Mouse (Mus musculus): ENCODE measurements around the gene Asic2.

The Asic2 gene

DNA sequence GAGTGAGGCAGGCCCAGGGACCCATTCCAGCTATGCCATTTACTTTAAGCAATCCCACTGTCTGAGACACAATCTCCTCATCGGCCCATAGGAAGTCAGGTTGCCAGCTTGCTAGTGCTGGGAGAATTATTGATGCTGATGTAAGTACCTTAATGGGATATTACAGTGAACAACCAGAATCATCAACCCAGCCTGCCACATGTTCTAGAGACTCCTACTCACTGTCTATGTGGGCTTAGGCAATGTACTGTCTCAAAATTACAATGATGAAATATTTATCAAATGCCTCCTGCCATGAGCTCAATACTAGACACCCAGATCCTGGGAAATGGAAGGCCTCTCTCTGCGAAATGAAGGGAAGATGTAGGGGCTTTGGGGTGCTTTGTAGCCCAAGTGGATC lies 876.1 kb downstream of the Asic2 start:
- no peak for DNase-seq (ENCODE audit: low spot score)

DNA sequence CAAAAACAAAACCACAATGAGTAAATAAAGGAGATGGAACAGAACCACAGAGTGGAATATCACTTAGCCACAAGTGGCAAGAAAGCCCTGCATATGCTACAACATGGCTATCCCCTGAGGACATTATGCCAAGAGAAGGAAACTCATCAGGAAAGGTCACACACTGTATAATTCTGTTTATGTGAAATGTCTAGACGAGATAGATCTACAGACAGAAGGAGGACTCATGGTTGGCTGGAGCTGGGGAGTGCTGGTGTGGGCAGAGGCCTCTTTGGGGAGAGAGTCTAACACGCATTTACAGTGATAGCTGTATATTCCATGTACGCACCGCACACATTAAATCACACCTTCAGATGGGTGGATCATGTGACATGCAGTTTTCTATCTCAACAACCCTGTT lies 884.4 kb downstream of the Asic2 start:
- no peak for DNase-seq (ENCODE audit: low spot score)

DNA sequence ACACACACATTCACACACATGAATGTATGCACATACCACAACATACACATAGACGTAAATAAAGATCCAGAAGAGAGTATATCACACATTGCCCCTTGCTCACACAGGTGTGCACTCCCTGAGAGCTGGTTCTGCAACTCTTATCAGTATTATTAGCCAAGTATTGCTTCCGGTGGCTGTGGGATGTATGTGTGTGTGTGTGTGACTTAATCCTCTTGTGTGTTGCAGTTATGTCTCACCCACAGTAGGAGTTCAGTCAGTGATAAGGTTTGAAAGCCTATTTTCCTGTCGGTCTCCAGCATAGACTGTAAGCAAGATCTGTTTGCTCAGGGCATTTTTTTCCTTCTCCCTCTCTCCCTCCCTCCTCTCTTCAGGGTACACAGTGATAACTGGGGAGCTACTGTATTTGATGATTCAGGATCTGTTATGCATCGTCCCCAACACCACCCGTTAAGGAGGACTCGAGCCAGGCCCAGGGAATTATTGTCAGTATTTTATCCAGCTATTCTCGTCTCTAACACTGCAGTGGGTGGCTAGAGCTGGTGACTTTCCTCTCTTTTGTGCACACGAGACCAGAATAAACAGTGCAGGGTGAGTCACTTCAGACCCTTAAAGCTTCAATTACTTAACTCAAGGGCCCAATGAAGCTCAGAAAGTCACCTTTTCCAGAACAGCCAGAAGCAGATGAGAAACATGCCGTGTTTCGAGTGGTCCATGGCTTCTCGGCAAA lies 888.0 kb downstream of the Asic2 start:
- peak; percentile 6 for DNase-seq (ENCODE audit: low spot score)

DNA sequence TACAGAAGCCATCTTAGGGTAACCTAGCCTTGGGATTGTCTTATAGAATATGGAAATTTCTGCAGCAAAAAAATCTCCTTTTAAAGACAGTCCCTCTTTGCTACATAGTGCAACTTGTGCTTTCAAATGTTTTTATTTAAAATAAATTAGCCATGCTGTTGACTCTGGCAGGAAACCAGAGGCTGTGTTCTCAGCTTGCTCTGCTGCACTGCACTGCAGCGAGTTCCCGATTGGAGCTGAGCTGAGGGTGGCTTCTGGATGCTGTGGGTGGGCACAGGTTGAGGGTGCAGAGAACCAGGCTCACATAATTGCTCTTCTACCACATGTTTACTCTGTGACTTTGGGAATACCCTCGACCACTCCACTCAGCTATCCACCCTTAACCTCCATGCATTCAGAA lies 889.0 kb downstream of the Asic2 start:
- no peak for DNase-seq (ENCODE audit: low spot score)

DNA sequence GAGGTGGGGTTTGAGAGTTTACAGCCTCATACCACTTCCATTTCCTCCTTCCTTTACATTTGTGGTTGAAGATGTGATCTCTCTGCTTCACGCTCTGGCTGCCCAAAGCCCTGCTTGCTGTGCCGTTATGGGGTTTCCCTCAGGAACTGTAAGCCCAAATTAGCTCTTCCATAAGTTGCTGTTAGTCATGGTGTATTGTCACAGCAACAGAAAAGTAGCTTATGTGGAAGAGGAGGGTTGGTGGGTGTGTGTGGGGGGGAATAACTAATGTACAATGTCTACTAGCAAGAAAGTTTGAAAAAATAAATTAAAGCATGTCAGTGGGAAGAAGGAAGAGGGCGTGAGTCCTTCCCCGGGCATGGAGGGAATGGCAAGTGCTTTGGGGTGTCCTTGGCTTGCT lies 896.4 kb downstream of the Asic2 start:
- no peak for DNase-seq (ENCODE audit: low spot score)

DNA sequence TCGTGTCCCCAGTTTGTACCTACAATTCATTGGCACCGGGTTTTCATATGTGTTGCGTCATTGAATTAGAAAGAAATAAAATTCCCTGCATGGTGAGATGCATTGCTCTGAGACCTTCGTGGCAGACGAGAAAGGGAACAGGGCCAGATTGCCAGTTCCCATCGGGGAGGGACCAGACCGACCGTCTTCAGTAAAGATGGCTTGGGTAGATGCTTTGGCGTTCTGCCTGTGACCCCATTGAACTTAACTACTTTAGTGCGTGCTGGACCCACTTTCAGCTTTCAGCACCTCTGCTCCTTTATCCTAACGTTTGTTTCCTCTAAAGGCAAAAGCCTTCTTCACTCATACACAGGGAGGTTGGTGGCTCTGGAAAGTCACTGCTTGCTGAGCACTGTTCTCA lies 902.9 kb downstream of the Asic2 start:
- no peak for DNase-seq (ENCODE audit: low spot score)

DNA sequence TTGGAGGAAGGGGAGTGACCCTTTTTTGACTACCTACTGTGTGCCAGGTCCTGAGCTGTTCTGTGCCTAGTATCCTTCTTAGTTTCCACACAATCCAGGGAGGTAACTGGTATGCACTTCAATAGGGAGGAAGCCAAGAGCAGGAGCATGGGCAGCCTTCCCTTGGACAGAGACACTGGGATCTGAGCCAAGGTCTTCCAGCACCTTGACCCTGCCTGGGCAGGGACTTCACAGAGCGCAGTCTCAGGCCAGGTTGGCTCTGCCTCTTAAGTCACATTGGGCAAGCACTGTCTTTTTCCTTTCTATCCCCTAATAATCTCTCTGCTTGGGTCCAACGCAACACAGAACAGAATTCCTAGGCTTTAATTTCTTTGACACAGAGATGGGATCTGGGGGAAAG lies 904.3 kb downstream of the Asic2 start:
- no peak for DNase-seq (ENCODE audit: low spot score)

DNA sequence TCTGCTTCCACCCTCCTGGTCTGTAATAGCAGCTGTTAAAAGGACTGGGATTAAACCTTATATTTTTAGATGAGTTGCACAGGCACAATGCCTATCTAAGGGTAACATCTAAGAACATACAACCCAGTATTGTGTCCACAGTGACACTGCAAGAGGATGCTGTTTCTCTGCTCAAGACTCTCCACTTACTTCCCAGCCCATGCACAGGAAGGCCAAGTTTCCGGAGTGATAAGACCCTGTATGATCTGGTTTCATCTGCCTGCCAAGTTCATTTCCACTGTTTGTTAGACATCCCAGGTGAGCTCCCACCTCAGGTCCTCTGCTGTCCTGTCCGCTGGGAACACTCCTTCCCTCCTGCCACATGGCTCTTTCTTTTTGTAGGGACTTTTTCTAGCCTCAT lies 908.2 kb downstream of the Asic2 start:
- DNase-seq (ENCODE audit: low spot score): no peak

DNA sequence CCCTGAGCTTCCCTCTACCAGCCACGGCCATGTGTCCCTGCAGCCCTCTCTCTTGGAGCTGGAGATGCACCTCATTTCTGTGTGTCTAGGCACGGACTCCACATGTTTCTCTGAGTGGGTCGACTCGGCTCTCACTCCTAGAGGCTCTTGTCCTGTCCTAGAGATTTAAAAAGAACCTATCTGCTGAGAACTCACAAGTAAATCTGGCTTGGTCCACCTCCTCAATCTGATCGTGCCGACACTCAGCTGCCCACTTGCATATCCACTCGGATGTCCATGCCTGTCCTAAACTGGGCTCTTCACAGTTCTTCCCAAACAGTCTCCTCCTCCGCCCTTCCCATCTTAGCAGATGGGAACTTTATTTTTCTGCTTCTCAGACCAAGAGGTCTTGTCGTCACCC lies 908.7 kb downstream of the Asic2 start:
- DNase-seq (ENCODE audit: low spot score): no peak

DNA sequence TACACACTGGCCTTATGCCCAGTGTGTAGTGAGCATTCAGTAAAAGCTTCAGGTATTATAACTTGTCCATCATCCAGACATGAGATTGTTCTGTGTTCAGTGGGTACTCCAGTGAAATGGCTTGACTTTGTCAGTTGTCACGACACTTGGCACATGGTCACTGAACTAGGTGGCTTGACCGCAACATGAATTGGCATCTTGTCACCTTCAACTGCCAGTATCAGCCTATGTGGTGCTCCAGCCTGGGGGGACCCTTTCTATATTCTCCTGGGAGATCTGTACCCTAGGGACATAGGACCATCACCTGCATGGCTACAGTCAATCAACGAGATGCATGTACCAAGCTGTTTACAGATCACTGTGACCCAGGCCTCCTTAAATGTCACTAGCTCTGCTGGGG lies 910.8 kb downstream of the Asic2 start:
- DNase-seq (ENCODE audit: low spot score): no peak

DNA sequence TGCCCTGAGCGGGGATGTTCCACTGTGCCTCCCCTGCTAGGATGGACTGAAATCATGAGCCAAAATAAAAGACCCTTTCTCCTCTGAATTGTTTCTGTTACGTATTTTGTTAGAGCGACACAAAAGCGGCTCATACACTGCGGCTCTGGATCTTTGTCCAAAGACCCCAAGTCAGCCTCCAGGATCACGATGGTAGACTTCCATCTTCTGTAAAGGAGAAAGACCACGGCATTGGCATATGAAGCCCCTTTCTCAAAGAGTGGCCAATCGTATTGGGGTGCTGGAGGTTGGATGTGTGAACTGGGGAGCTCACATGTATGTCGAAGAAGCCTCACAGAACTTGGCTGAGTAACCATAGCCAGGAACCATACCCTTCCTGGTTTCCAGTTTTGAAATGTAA lies 911.5 kb downstream of the Asic2 start:
- DNase-seq (ENCODE audit: low spot score): no peak

DNA sequence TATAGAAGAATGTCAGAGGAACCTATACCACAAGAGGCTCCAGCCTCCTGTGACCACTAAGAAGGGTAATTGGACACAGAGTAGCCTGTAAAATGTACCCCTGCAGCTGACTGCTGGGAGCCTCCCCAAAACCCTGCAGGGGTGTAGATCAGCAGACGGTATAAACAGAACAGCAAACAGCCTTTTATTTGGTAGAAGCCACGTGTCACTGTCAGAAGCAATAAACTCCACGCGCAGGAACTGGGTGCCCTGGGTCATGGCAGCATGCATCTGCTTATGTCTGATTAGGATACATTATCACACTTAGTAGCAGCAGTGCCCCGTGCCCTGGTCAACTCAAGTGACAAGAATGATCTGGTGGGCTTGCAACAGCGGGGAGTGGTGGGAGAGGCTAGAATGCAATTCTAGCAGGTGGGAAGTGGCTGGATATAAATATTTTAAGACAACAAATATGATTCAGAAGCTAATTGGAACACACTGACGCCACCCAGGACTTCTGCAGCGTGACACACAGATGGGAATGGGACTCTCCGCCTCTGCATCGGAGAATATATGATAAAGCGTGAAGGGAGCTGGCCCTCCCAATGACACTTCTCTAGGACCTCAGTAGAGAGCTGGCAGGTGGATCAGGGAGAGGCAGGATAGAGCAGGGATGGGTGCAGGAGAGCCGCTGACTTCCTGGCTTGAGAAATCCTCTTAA lies 912.7 kb downstream of the Asic2 start:
- DNase-seq (ENCODE audit: low spot score): no peak

DNA sequence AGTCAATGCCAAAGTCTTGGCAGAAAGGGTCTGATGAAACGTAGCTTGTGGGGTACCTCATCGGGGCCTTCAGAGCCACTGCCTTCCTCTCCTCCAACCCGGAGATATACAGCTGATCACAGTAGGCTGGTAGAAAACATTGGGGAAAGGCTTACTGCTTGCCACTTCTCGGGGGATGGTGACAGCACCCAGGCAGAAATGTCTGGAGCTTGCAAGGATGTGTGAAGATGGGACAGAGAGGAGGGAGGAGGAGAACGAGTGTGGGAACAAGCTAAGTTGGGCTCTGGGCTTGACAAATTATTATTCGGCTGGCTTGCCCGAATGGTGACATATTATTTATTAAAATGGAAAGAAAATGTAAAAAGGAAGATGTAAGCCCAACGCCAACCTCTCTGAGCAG lies 914.4 kb downstream of the Asic2 start:
- DNase-seq (ENCODE audit: low spot score): no peak

DNA sequence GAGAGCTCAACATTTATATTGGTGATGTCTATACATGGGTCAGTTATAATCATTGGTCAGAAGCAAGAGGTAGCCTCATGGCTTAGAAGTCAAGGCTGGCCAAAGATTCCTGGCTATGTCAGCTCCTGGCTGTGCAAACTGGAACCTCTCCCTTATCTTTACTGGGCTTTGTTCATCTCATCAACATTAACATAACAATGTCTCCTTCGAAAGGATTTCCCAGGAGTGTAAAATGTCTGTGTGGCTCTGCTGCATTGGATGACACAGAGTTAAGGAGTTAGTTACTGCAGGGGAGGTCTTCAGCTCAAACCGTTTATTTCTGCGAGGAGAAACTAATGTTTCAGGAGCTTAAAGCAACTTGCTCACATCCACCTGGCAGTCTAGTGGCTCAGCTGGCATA lies 926.6 kb downstream of the Asic2 start:
- no peak for DNase-seq (ENCODE audit: low spot score)

DNA sequence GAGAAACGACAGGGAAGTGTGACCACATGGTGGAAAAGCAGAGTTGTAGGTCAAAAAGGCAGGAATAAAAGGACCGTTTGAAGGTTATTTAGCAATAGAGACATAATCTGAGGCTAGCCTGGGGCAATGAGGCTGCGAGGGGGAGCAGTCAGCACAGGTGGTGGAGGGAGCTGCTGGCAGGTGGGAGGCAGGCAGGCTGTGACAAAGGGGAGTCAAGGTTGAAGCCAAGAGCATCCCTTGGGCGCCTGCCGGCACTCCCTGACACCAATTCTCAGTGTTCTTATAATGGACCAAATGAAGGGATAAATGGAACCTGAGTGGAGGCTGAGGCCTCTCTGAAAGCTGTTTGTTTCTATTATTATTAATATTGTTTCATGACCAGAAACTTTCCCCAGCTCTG lies 928.3 kb downstream of the Asic2 start:
- DNase-seq (ENCODE audit: low spot score): no peak

DNA sequence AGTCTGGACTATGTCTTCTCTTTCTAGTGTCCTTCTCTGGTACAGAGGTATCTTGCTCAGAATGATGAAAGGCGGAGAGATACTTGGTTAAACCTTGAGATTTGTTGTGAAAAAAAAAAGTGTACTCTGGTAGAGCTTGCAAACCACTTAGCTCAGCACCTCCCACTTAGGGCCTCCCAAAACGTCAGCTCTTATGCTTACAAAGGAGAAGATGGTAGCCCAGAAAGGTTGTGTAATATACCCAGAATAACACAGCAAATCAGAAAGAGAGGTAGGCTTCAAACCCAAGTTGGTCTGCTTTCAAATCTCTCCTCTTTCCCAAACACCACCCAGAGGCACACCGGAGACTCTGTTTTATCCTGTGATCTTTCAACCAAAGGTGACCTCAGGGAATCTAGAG lies 936.1 kb downstream of the Asic2 start:
- no peak for DNase-seq (ENCODE audit: low spot score)

DNA sequence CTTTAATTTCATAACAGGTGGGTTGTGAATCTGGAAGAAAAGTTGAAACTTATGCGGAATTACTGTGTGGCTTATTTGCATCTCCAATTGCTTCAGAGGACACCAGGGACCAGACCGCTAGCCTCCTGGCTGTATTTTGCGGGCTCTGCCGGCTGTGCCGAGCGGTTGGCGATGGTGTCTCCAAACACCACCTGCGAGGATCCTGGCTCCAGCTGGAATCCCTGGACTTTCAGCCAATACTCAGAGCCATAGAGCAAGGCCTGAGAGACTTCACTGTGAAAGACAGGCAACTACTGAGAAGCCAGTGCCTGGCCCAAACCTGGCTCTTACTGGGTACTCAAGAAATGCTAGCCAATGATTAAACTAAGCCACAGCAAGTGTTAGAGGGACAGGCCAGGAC lies 953.5 kb downstream of the Asic2 start:
- DNase-seq (ENCODE audit: low spot score): no peak

DNA sequence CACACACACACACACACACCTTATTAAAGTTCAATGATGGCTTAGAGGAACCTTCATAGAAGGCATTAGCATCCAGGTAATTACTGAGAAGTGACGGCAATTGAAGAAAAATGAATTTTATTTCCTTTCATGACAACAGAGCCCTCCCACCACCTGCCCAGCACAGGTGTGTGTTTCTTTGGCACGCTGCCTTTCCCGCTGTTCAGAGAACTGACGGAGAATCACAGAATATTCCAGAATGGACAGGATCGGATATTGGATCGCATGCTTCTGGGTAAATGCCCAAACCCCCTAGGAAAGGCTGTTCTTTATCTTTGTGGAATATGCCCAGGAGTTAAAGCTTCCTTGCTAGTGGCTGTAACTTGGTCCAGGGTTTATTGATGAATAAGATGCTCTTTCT lies 954.8 kb downstream of the Asic2 start:
- DNase-seq (ENCODE audit: low spot score): no peak

DNA sequence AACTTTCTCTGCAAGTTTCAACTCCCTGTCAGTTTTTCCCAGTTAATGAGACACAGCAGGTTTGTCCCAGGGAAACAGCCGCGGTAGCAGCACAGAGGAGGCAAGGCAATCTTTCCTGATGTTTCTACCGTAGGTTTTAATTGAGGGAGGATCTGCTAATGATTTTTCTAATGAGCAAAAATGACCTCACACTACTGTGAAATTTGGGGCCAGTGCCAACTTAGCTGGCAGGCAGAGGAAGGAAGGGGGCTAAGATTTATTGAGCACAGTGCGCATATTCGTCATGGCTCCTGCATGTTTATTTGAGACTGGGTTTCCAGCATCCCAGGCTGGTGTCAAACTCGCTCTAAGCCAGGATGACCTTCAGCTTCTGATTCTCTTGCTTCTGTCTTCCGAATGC lies 957.5 kb downstream of the Asic2 start:
- DNase-seq (ENCODE audit: low spot score): no peak

DNA sequence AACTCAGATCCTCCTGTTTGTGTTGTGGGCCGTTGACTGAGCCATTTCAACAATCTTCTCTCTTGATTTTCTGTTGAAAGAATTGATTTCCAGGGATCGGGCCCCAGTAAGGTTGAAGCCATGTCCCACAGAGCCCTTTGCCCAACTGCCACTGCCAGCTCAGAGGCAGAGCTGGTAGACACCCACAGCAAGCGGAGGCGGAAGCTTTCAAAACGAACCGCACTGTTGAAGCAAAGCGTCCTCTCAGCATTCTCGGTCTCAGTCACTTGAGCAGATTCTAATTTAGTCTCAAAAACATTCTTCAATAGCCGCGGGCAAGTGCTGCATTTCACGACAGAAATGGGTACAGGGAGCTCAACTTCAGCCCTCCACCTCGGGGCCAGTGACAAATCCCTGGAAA lies 958.9 kb downstream of the Asic2 start:
- no peak for DNase-seq (ENCODE audit: low spot score)

DNA sequence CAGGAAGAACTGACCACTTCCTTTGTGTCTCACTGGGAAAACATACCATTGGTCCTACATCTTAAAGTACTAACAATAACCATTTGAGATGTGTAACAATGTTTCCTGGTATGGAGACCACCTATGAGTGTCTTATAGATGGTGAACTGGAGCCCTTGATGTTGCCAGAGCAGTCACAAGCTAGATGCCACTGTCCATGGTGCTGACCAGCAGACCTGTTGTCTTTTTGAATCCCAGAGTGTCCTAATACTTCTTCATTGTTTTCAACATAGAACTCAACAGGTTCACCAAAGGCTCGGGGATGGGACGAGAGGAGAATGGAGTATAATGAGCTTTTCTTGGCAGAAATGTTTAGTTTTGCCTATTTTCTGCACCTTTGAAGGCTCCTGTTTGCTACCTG lies 962.4 kb downstream of the Asic2 start:
- DNase-seq (ENCODE audit: low spot score): no peak

DNA sequence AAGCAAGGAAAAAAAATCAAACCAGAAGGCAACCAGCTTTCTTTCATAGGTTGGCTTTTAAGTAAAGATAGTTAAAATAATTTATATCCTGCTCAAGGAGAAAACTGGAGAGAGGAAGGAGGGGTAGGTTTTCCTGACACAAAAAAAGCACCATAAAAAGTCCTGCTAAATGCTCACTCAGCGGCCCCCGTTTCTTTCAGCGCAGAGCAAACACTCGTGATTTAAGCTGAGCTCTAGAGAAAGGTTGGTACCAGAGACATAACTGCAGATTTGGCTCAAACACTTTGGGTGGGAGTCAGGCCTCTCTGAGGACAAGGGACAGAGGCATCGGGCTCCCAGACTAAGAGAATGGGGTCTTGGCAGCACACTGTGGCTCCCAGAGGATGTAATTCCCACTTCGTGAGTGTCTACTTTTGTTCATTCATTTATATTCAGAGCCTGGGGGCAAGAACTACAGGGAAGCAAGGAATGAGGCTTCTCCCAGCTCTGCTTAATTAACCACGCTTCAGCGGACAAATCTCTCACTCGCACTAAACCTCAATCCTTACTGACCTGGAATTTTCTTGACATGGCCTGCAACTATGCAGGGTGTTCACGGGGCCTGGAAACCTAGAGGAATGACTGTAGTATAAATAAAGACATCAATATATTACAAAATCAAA lies 965.4 kb downstream of the Asic2 start:
- DNase-seq (ENCODE audit: low spot score): no peak

DNA sequence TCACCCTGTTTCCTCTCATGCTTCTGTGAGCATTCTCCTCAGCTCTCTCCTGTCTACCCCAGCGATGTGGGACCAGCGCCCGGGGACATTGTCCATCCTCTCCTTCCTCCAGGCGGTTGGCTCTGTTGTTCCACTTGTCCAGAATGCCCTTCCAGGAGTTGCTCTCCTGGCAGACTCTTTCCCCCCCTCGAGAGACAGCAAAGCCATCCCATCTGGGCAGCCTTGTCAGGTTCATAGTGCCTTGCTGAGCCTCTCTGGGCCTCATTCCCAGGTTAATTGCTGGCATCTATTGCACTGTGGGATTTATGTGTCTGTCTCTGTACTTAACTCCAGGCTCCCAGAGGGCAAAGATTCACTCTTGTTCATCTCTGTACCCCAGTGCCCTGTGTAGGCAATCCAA lies 972.6 kb downstream of the Asic2 start:
- no peak for DNase-seq (ENCODE audit: low spot score)

DNA sequence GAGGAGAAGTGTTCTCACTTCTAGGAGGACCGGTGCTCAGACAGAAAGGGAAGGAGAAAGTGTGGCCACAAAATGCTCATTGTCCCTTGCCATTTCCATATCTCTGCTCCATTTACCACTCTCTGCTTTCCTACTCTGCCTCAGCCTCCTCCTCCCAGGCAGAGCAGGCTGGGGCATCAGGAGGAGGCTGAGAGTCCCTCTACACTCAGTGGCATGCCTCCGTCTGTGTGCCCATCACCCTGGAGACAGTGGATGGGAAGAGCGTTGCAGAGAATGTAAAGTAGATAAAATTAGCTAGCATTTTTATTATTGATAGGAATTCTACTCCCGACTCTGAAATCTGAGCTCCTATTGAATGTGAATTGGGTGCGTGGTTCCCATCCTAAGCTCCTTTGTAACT lies 984.7 kb downstream of the Asic2 start:
- no peak for DNase-seq (ENCODE audit: low spot score)

All from lung, postnatal 25 days (tissue).